Mouse (Mus musculus) splenic B cell, adult 2 months (primary cell): ENCODE measurements around the gene Tmprss11f.

Experiments used
- DNase-seq: peaks from one replicate; pipeline ENCODE4 v3.0.0-alpha.2; 2011; ENCODE audit warnings: low read depth, low spot score
- H3K27me3 ChIP-seq: 2 replicates; pipeline ENCODE4 v1.6.1; 2012; ENCODE audit warnings: mild to moderate bottlenecking, low read length, moderate library complexity, mixed read lengths; ENCODE audit not compliant: control insufficient read depth, poor library complexity, insufficient read depth, severe bottlenecking
- H3K36me3 ChIP-seq: 2 replicates; pipeline ENCODE4 v1.6.1; 2012; ENCODE audit warnings: mild to moderate bottlenecking, low read length, moderate library complexity, mixed read lengths; ENCODE audit not compliant: control insufficient read depth, poor library complexity, insufficient read depth, severe bottlenecking

The Tmprss11f gene

GRCm38 (mm10) chr5:86482562-86482961 is 149.7 kb downstream of the Tmprss11f start:
- Histone ChIP-seq H3K36me3 (no peaks in the 10 kb centered on the region), H3K27me3 (no peaks in the 10 kb centered on the region)
- no peak for DNase-seq

DNA sequence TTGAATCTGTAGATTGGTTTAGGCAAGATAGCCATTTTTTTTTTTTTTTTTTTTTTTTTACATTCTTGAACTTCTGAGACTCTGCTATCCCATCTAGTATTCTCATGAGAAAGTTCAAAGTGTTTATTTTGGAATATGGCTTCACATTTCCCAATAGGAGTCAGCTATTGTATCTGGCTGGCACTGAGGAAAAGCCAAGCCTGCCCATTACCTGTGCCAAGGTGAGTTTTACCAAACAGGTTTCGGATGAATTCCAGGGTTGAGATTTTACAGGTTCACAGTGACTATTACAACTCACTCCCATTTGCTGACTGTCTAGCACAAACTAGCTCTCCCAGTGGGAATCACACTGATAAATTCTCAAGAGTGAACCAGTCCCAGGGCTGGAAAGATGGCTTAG is 150.2 kb downstream of the Tmprss11f start:
- Histone ChIP-seq H3K27me3 (no peaks in the 10 kb centered on the region), H3K36me3 (no peaks in the 10 kb centered on the region)
- DNase-seq: no peak

DNA sequence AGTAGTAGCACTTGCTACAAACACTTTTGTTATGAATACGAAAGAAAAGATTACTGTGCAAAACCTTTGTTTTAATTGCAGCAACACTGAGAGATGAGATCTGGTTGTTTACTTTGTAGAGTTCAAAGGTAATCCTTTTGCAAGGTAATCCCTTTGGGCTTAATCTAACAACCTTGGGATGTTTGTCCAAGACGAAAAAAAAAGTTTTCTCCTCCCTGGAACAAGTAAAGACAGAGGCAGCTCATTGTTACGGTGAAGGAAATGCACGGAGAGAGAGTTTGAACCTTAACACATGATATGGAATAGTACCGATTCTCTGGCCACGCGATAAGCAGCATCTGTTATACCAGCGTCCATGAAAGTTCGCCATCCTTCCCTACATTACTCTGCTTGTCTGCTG is 158.4 kb downstream of the Tmprss11f start:
- Histone ChIP-seq H3K36me3 (no peaks in the 10 kb centered on the region), H3K27me3 (no peaks in the 10 kb centered on the region)
- no peak for DNase-seq
